Mouse (Mus musculus) thymus, adult 2 months (tissue): Measurements from ENCODE around the gene Isoc2a. TPM values are rescaled to one million over a fixed set of nuclear protein-coding genes. Genes with fewer than 3 reads are reported as not detected.
A peak's percentile ranks its signal among the peaks of the same experiment; 100 is the strongest.

ENCODE experiments used
- DNase-seq: peaks from one replicate; pipeline ENCODE4 v3.0.0; 2021
- H3K27ac ChIP-seq: fragments of 200-500 bp; 2 replicates; pipeline ENCODE4 v1.5.1; 2012; ENCODE audit warnings: low read length, control low read depth; ENCODE audit not compliant: control insufficient read depth, insufficient read depth
- H3K27me3 ChIP-seq: fragments of 200-500 bp; 2 replicates; pipeline ENCODE4 v1.6.1; 2012; ENCODE audit warnings: mild to moderate bottlenecking, low read length, moderate library complexity, mixed read lengths; ENCODE audit not compliant: control insufficient read depth, insufficient read depth
- H3K36me3 ChIP-seq: fragments of 200-500 bp; 2 replicates; pipeline ENCODE4 v1.6.1; 2012; ENCODE audit warnings: mild to moderate bottlenecking, low read length, moderate library complexity; ENCODE audit not compliant: control insufficient read depth, insufficient read depth
- H3K4me1 ChIP-seq: fragments of 200-500 bp; replicated peaks from 2 replicates; pipeline ENCODE4 v1.6.1; 2012; ENCODE audit warnings: low read length; ENCODE audit not compliant: control insufficient read depth, insufficient read depth
- H3K4me3 ChIP-seq: fragments of 200-500 bp; 2 replicates; pipeline ENCODE4 v1.5.1; 2012; ENCODE audit warnings: mild to moderate bottlenecking, low read length, control low read depth, moderate library complexity; ENCODE audit not compliant: control insufficient read depth, insufficient read depth
- CTCF ChIP-seq: fragments of 200-500 bp; IDR thresholded peaks from 2 replicates; pipeline ENCODE4 v1.5.1; 2012; ENCODE audit warnings: mild to moderate bottlenecking, control low read depth, low read length, moderate library complexity, borderline replicate concordance; ENCODE audit not compliant: control insufficient read depth, poor library complexity, insufficient read depth; ENCODE audit errors: extremely low read depth
- POLR2A ChIP-seq: fragments of 200-500 bp; IDR thresholded peaks from 2 replicates; pipeline ENCODE4 v1.6.1; 2012; ENCODE audit warnings: mild to moderate bottlenecking, low read length, control low read depth, moderate library complexity; ENCODE audit not compliant: control insufficient read depth, poor library complexity, insufficient read depth; ENCODE audit errors: extremely low read depth
- WGBS: fragments of 180-500 bp; shearing (Covaris S2); methylation state at CpG from one replicate; pipeline ENCODE4 v1.1.7; 2018; 5-methylcytosine and 5-hydroxymethylcytosine counted together
- polyA plus RNA-seq: library from polyadenylated mRNA; depleted of rRNA; stranded (reverse); fragments of >200 nt; gene quantifications from 2 replicates; pipeline ENCODE4 v1.2.3, GENCODE M21; 2012

The Isoc2a gene
- polyA plus RNA-seq, 1 experiment: 20.5 TPM

- DNase-seq: no peak
- peaks cover 11% of the 10 kb centered on the region for H3K27me3 ChIP-seq
- no peak overlapping the region for H3K27ac ChIP-seq
- no peak overlapping the region for H3K4me3 ChIP-seq
- H3K36me3 ChIP-seq: peaks cover 19% of the 10 kb centered on the region
- 98% methylated on average over 19 of the region's 19 CpGs for WGBS
- TF ChIP-seq POLR2A (no peak), CTCF (no peak)
- H3K4me1 ChIP-seq: peaks cover 21% of the 10 kb centered on the region
Observed at GRCm38 (mm10) chr7:4920496-4920895, 43.5 kb downstream of the Isoc2a start.

DNA sequence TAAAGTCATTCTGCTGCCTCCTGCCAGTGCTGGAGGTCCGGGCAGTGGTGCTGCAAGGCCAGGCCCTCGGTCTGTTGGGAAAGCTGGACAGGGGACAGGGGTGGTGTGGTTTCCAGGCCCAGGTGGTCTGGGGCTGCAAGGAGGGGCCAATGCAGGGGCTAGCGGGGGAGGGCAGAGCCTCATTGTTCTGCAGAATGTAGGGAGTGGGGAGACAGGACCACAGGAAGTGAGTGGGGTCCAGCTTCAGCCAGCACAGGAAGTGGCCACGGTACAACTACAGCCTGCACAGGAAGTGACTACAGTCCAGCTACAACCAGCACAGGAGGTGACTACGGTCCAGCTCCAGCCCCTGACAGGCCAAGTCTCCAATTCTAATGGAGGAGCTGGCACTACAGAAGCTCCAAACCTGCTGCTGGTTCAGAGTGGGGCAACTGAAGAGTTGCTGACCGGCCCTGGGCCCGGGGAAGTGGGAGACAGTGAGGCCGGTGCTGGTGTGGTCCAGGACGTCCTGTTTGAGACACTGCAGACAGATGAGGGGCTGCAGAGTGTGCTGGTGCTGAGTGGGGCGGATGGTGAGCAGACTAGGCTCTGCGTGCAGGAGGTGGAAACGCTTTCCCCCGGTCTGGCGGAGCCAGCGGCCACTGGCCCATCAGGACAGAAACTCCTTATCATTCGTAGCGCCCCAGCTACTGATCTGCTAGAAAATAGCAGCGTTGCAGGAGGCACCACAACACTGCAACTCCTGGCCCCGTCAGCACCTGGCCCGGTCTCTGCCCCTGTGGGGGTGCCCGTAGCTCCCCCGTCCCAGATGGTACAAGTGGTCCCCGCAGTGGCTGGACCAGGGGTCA, 44.2 kb downstream of the Isoc2a start:
- Histone ChIP-seq H3K36me3 (peaks cover 19% of the 10 kb centered on the region), H3K27me3 (peaks cover 11% of the 10 kb centered on the region), H3K27ac (no peak overlapping the region), H3K4me1 (peaks cover 18% of the 10 kb centered on the region), H3K4me3 (no peak overlapping the region)
- 78% methylated on average over 23 of the region's 23 CpGs for WGBS
- DNase-seq: no peak
- TF ChIP-seq CTCF: no peak
- TF ChIP-seq POLR2A: no peak

- Histone ChIP-seq H3K36me3 (peaks cover 19% of the 10 kb centered on the region), H3K27me3 (peaks cover 11% of the 10 kb centered on the region), H3K27ac (no peak within 1 kb of the TSS), H3K4me1 (peaks cover 14% of the 10 kb centered on the region), H3K4me3 (0 out of 2 replicates have a peak within 1 kb of the TSS, but pooled peaks have one; percentile 8)
- 40% methylated on average over 8 of the region's 8 CpGs for WGBS
- TF ChIP-seq CTCF: no peak
- no peak for TF ChIP-seq POLR2A
- DNase-seq: no peak
Observed at GRCm38 (mm10) chr7:4921824-4922482, 45.0 kb downstream of the Isoc2a start, which contains the start of gene Nat14. Gene Nat14, plus strand, starts transcription at chr7:4922028.

DNA sequence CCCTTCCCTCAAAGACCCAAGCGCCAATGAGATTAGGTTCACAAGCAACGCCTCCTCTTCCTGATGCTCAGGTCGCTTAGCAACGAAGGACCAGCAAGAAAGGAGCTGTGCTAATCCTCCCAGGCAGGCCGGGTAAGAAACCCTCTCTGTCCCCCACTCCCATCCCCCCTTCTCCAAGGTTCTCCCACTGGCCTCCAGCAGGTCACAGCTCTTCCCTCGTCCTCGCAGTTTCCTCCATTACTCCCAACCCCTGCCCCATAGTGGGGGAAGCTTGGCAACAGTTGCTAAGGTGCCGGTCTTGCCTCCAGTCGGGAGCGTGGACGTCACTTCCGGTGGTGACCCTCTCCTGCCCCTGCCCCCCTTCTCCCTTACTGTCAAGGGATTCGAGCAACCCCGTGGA, 45.6 kb downstream of the Isoc2a start:
- Histone ChIP-seq H3K4me1 (peaks cover 14% of the 10 kb centered on the region), H3K4me3 (0 out of 2 replicates have a peak overlapping the region, but pooled peaks have one; percentile 8), H3K36me3 (peaks cover 19% of the 10 kb centered on the region), H3K27me3 (peaks cover 11% of the 10 kb centered on the region), H3K27ac (no peak overlapping the region)
- 1% methylated on average over 14 of the region's 14 CpGs for WGBS
- TF ChIP-seq POLR2A: no peak
- TF ChIP-seq CTCF: no peak
- DNase-seq: peak; percentile 45

DNA sequence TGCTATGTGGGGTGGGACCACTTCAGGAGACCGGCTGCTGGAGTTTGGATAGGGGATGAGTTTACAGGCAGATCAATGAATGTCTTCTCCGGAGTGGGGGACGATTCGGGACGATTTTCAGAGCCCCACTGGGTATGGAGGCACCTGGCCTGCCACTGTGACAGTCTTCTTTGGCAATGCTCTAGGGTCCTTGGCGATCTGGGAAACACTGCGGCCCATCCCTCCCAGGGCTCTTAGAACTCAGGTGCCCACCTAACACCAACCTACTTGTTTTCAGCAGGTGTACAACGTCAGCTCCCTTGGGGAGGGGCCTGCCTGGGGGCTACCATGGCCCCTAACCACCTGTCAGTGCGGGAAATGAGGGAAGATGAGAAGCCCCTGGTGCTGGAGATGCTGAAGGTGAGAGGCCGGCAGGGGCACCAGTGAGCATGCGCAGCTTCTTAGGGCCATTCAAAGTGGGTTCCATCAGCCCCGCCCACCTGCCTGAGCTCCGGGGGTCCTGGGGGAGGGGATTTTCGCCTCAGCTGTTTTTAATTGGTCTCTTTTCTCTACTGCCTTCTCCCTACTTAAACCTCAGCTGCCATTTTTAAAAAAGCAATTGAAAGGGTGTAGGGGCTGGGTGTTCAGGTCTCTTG, 46.1 kb downstream of the Isoc2a start:
- no peak for DNase-seq
- TF ChIP-seq CTCF: no peak
- TF ChIP-seq POLR2A: no peak
- H3K4me3 ChIP-seq: no peak overlapping the region

More for the DNA sequence above, 46.1 kb downstream of the Isoc2a start:
- Histone ChIP-seq H3K27ac (no peak overlapping the region), H3K27me3 (peaks cover 11% of the 10 kb centered on the region), H3K36me3 (peaks cover 19% of the 10 kb centered on the region), H3K4me1 (peaks cover 14% of the 10 kb centered on the region)
- WGBS: 8% methylated on average over 14 of the region's 14 CpGs
